Mouse (Mus musculus): ENCODE results near the gene Tmem233. TPM values are rescaled to one million over a fixed set of nuclear protein-coding genes. Genes with fewer than 3 reads are reported as not detected.

The Tmem233 gene
- polyA plus RNA-seq, 1 experiment, result not detected

- TF ChIP-seq POLR2A (IDR thresholded peaks at IDR 0.05; ENCODE audit: low read depth, low read length) (no peak), CTCF (IDR thresholded peaks at IDR 0.05; ENCODE audit: extremely low read depth, insufficient read length, insufficient replicate concordance, low read depth, low read length) (no peak)
- H3K4me1 ChIP-seq (ENCODE audit: control insufficient read depth, insufficient read depth, insufficient read length, low read length), result no peaks in the 10 kb centered on the region
- no peaks in the 10 kb centered on the region for H3K36me3 ChIP-seq (ENCODE audit: control insufficient read depth, insufficient read depth, low read length)
- 42% methylated on average over 17 of the region's 17 CpGs for WGBS
- H3K4me3 ChIP-seq (ENCODE audit: low read depth, low read length), result no peak overlapping the region
- no peak overlapping the region for H3K27ac ChIP-seq (ENCODE audit: insufficient read depth, low read depth, low read length)
- no peaks in the 10 kb centered on the region for H3K27me3 ChIP-seq (ENCODE audit: control insufficient read depth, insufficient read depth, low read length)
These were observed 673 bp downstream of the Tmem233 start for GRCm38 (mm10) chr5:116082241-116082900.

GRCm38 (mm10) chr5:116081616-116082015 is 1.4 kb downstream of the Tmem233 start:
- Histone ChIP-seq H3K36me3 (ENCODE audit: control insufficient read depth, insufficient read depth, low read length) (no peaks in the 10 kb centered on the region), H3K4me3 (ENCODE audit: low read depth, low read length) (no peak overlapping the region), H3K27me3 (ENCODE audit: control insufficient read depth, insufficient read depth, low read length) (no peaks in the 10 kb centered on the region), H3K27ac (ENCODE audit: insufficient read depth, low read depth, low read length) (no peak overlapping the region), H3K4me1 (ENCODE audit: control insufficient read depth, insufficient read depth, insufficient read length, low read length) (no peaks in the 10 kb centered on the region)
- TF ChIP-seq POLR2A (IDR thresholded peaks at IDR 0.05; ENCODE audit: low read depth, low read length) (no peak), CTCF (IDR thresholded peaks at IDR 0.05; ENCODE audit: extremely low read depth, insufficient read length, insufficient replicate concordance, low read depth, low read length) (no peak)
- WGBS, result 75% methylated on average over 7 of the region's 7 CpGs

- TF ChIP-seq CTCF (IDR thresholded peaks at IDR 0.05; ENCODE audit: extremely low read depth, insufficient read length, insufficient replicate concordance, low read depth, low read length) (no peak), POLR2A (IDR thresholded peaks at IDR 0.05; ENCODE audit: low read depth, low read length) (no peak)
- Histone ChIP-seq H3K4me3 (ENCODE audit: low read depth, low read length) (no peak overlapping the region), H3K36me3 (ENCODE audit: control insufficient read depth, insufficient read depth, low read length) (no peaks in the 10 kb centered on the region), H3K27ac (ENCODE audit: insufficient read depth, low read depth, low read length) (no peak overlapping the region), H3K4me1 (ENCODE audit: control insufficient read depth, insufficient read depth, insufficient read length, low read length) (no peaks in the 10 kb centered on the region), H3K27me3 (ENCODE audit: control insufficient read depth, insufficient read depth, low read length) (no peaks in the 10 kb centered on the region)
- WGBS, result 53% methylated on average over 6 of the region's 6 CpGs
These were observed 2.3 kb downstream of the Tmem233 start for GRCm38 (mm10) chr5:116080736-116081135.

DNA sequence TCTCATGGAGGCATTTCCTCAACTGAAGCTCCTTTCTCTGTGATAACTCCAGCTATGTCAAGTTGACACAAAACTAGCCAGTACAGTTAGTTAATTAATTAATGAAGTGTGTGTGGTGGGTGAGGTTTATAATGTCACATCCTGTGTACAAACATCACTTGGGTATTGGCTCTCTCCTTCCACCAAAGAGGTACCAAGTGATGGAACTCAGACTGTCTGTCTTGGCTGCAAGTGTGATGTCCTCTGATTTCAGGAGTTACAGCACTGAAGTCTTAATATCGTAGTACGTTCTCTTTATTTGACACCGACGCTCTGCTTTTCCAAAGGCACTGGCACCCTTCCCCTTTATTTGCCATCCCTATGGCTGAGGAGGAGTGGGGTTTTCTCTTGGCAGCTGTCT is 13.4 kb downstream of the Tmem233 start:
- no peaks in the 10 kb centered on the region for H3K4me1 ChIP-seq (ENCODE audit: control insufficient read depth, insufficient read depth, insufficient read length, low read length)
- no peak overlapping the region for H3K4me3 ChIP-seq (ENCODE audit: low read depth, low read length)
- TF ChIP-seq CTCF (IDR thresholded peaks at IDR 0.05; ENCODE audit: extremely low read depth, insufficient read length, insufficient replicate concordance, low read depth, low read length) (no peak), POLR2A (IDR thresholded peaks at IDR 0.05; ENCODE audit: low read depth, low read length) (no peak)
- no peak overlapping the region for H3K27ac ChIP-seq (ENCODE audit: insufficient read depth, low read depth, low read length)
- no peaks in the 10 kb centered on the region for H3K27me3 ChIP-seq (ENCODE audit: control insufficient read depth, insufficient read depth, low read length)
- H3K36me3 ChIP-seq (ENCODE audit: control insufficient read depth, insufficient read depth, low read length), result no peaks in the 10 kb centered on the region
- WGBS, result 92% methylated on average over 4 of the region's 4 CpGs

GRCm38 (mm10) chr5:116052826-116053225 is 30.2 kb downstream of the Tmem233 start:
- H3K27ac ChIP-seq (ENCODE audit: insufficient read depth, low read depth, low read length), result no peak overlapping the region
- 54% methylated on average over 6 of the region's 6 CpGs for WGBS

DNA sequence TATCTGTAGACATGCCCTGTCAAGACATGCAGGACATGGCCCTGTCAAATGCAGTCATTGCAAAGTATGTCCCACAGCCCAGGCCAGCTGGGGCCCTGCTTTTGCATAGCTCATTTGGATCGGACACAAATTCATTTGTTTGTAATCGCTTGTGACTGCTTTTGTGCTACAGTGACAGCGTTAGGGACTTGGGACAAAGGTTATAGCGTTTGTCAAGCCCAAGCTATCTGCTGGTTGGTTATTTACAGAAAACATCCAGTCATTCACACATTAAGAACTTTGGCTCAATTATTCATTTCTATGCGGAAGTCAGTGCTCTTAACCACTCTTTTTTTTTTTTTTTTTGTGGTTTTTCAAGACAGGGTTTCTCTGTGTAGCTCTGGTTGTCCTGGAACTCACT is 30.9 kb downstream of the Tmem233 start:
- H3K4me3 ChIP-seq (ENCODE audit: low read depth, low read length), result no peak overlapping the region
- H3K27ac ChIP-seq (ENCODE audit: insufficient read depth, low read depth, low read length), result no peak overlapping the region
- TF ChIP-seq POLR2A (IDR thresholded peaks at IDR 0.05; ENCODE audit: low read depth, low read length), result no peak
- H3K27me3 ChIP-seq (ENCODE audit: control insufficient read depth, insufficient read depth, low read length), result no peaks in the 10 kb centered on the region
- 65% methylated on average over 5 of the region's 5 CpGs for WGBS
- no peaks in the 10 kb centered on the region for H3K4me1 ChIP-seq (ENCODE audit: control insufficient read depth, insufficient read depth, insufficient read length, low read length)
- no peaks in the 10 kb centered on the region for H3K36me3 ChIP-seq (ENCODE audit: control insufficient read depth, insufficient read depth, low read length)

More at GRCm38 (mm10) chr5:116052826-116053225, 30.2 kb downstream of the Tmem233 start:
- no peak overlapping the region for H3K4me3 ChIP-seq (ENCODE audit: low read depth, low read length)
- no peaks in the 10 kb centered on the region for H3K27me3 ChIP-seq (ENCODE audit: control insufficient read depth, insufficient read depth, low read length)
- no peaks in the 10 kb centered on the region for H3K4me1 ChIP-seq (ENCODE audit: control insufficient read depth, insufficient read depth, insufficient read length, low read length)
- H3K36me3 ChIP-seq (ENCODE audit: control insufficient read depth, insufficient read depth, low read length), result no peaks in the 10 kb centered on the region
- TF ChIP-seq CTCF (IDR thresholded peaks at IDR 0.05; ENCODE audit: extremely low read depth, insufficient read length, insufficient replicate concordance, low read depth, low read length) (no peak), POLR2A (IDR thresholded peaks at IDR 0.05; ENCODE audit: low read depth, low read length) (no peak)

DNA sequence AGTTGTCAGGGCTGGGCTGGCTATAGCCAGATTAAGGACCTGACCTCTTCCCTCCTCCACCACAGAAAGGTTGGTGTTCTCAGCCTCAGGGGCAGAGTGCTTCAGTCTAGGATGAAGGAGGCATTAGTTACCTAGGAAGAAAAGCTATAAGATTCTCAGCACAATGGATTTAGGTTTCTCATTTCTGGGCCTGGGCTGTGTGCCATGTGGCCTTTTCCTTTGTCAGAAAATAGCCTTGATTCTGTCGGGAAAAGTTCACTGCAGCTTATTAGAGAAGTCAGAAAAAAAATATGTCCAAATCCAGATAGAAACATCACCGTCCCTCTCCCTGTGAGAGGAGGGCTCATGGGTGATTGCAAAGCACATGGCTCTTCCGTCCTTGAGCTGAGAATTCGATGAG is 33.2 kb downstream of the Tmem233 start:
- no peaks in the 10 kb centered on the region for H3K27me3 ChIP-seq (ENCODE audit: control insufficient read depth, insufficient read depth, low read length)
- WGBS, result 79% methylated on average over 4 of the region's 4 CpGs

More for the DNA sequence above, 33.2 kb downstream of the Tmem233 start:
- Histone ChIP-seq H3K36me3 (ENCODE audit: control insufficient read depth, insufficient read depth, low read length) (no peaks in the 10 kb centered on the region), H3K27ac (ENCODE audit: insufficient read depth, low read depth, low read length) (no peak overlapping the region), H3K4me3 (ENCODE audit: low read depth, low read length) (no peak overlapping the region), H3K4me1 (ENCODE audit: control insufficient read depth, insufficient read depth, insufficient read length, low read length) (no peaks in the 10 kb centered on the region)
- no peak for TF ChIP-seq CTCF (IDR thresholded peaks at IDR 0.05; ENCODE audit: extremely low read depth, insufficient read length, insufficient replicate concordance, low read depth, low read length)

All from small intestine, adult 2 months (tissue).